Mouse (Mus musculus) kidney, embryonic 14.5 days (tissue): ENCODE measurements at regions not wholly inside any gene's neighbourhood (a gene's known extent, or its start where the extent isn't known, plus 50 kb on each side); places are given as distances from the start of the nearest gene placed in this dataset.

ENCODE experiments used
- ATAC-seq: fragments of 200-750 bp; cut with Nextera tagmentation; 2 replicates; pipeline ENCODE4 v1.8.0; 2017; ENCODE audit warnings: moderate number of reproducible peaks, mild to moderate bottlenecking, moderate TSS enrichment, moderate library complexity; ENCODE audit not compliant: low FRiP score, low TSS enrichment
- H3K27ac ChIP-seq: fragments of 300-500 bp; sonication (generic); 2 replicates; pipeline ENCODE4 v1.5.1; 2014; ENCODE audit warnings: low read depth, mild to moderate bottlenecking, low read length, moderate library complexity, mixed read lengths
- H3K27me3 ChIP-seq: fragments of 300-500 bp; sonication (generic); 2 replicates; pipeline ENCODE4 v1.6.1; 2014; ENCODE audit warnings: mild to moderate bottlenecking, low read length; ENCODE audit not compliant: control insufficient read depth, insufficient read depth
- H3K36me3 ChIP-seq: fragments of 300-500 bp; sonication (generic); 2 replicates; pipeline ENCODE4 v1.6.1; 2014; ENCODE audit warnings: low read length, mixed read lengths; ENCODE audit not compliant: control insufficient read depth, insufficient read depth
- H3K4me1 ChIP-seq: fragments of 300-500 bp; sonication (generic); 2 replicates; pipeline ENCODE4 v1.6.1; 2014; ENCODE audit warnings: low read length, mixed read lengths; ENCODE audit not compliant: control insufficient read depth, insufficient read depth
- H3K4me2 ChIP-seq: fragments of 300-500 bp; sonication (generic); replicated peaks from 2 replicates; pipeline ENCODE4 v1.6.1; 2014; ENCODE audit warnings: low read depth, mild to moderate bottlenecking, low read length
- H3K4me3 ChIP-seq: fragments of 300-500 bp; sonication (generic); 2 replicates; pipeline ENCODE4 v1.5.1; 2014; ENCODE audit warnings: mild to moderate bottlenecking, low read length
- H3K9ac ChIP-seq: fragments of 300-500 bp; sonication (generic); 2 replicates; pipeline ENCODE4 v1.6.1; 2014; ENCODE audit warnings: low read depth, mild to moderate bottlenecking, low read length, moderate library complexity
- H3K9me3 ChIP-seq: fragments of 300-500 bp; sonication (generic); 2 replicates; pipeline ENCODE4 v1.6.1; 2016; ENCODE audit warnings: low read length; ENCODE audit not compliant: control insufficient read depth
- WGBS: fragments of 180-500 bp; shearing (Covaris S2); extraction: QIAGEN DNeasy Blood & Tissue Kit; methylation state at CpG from one replicate; pipeline ENCODE4 v1.1.7; 2014; 5-methylcytosine and 5-hydroxymethylcytosine counted together

DNA sequence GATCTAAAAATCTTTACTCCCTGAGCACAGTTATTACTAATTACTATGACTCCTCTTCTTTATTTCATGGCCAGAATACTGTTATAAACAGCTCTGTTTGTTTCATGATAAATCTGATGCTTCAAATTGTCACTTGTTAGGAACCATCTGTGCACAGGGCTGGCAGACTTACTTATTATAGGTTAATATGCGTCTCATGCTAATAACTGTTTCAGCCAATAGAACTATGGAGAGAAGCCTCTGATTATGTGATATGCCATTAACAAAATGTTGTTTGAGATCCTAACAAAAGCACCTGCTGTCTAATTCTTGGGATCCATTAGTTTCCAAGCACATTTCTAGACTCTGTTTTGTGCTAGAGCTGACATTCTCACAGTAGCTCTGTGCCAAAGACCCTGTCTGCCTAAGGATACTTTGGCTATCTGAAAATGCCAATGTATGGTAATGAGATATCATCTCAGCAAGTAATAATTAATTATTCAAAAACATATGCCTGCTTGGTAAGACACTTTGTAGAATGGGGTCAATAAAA is 318.1 kb downstream of the Grb14 start:
- 96% methylated on average over 1 of the region's 1 CpGs for WGBS
- Histone ChIP-seq H3K4me2 (no peak overlapping the region), H3K4me1 (no peaks in the 10 kb centered on the region), H3K27me3 (no peaks in the 10 kb centered on the region), H3K4me3 (no peak overlapping the region), H3K9ac (no peak overlapping the region), H3K27ac (no peak overlapping the region), H3K9me3 (no peaks in the 10 kb centered on the region), H3K36me3 (no peaks in the 10 kb centered on the region)
- no peak for ATAC-seq

DNA sequence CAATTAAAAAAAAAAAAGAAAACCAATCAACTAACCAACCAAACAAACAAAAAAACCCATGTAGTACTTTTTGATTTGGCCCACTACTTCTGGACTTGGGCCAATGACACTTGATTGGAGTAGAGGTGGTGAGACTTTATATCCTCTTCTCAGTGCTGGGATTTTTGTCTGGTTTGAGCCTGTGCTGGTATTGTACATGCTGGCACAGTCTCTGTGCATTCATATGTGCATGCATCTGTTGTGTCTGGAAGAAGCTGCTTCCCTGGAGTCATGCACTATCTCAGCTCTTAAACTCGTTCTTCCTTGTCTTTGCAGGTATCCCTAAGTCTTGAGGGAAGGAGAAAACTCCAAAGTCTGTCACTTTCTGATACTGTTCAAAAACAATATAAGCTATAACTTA is 328.8 kb downstream of the Grb14 start:
- Histone ChIP-seq H3K36me3 (no peaks in the 10 kb centered on the region), H3K27ac (no peak overlapping the region), H3K9me3 (no peaks in the 10 kb centered on the region), H3K9ac (no peak overlapping the region), H3K27me3 (no peaks in the 10 kb centered on the region), H3K4me2 (no peak overlapping the region), H3K4me3 (no peak overlapping the region), H3K4me1 (no peaks in the 10 kb centered on the region)
- 76% methylated on average over 1 of the region's 1 CpGs for WGBS
- ATAC-seq, result no peak

DNA sequence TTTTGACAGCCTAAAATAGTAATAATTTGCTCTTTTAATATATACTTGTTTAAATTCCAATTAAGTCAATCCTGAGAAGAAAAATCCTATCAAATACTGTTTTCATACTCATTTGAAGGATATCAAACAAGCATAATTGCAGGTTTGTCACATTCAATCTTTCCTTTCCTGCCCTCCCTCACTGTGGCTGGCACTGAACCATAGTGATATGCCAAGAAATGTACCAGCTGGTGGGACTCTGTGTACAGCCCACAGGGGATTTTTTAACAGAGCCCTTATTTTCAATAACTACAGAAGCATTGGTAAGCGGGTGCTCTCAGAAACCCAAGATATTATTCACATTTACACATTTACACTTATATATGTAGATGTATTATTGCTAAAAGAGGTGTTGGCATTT is 333.3 kb downstream of the Grb14 start:
- 93% methylated on average over 1 of the region's 1 CpGs for whole genome bisulfite sequencing
- ATAC-seq, result no peak
- no peaks in the 10 kb centered on the region for H3K4me1 ChIP-seq

DNA sequence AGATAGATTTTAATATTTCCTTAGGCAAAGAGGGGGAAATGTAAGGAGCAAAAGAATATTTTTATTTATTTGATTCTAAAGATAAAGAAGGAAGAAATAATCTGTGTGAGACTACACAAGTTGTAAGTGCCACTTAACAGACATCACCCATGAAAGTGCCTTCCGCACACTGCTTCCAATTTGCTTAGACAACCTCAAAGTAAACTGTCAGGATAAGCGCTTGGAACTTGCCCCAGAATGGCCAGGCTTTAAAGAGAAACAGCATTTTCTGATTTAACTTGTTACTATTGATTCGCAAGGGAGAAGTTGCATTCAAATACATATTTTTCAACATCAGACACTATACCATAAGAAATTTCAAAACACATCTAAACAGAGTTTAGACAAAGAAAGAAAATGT is 333.8 kb downstream of the Grb14 start:
- Histone ChIP-seq H3K4me3 (no peak overlapping the region), H3K27me3 (no peaks in the 10 kb centered on the region), H3K4me1 (no peaks in the 10 kb centered on the region), H3K36me3 (no peaks in the 10 kb centered on the region), H3K27ac (no peak overlapping the region), H3K4me2 (no peak overlapping the region), H3K9ac (no peak overlapping the region), H3K9me3 (no peaks in the 10 kb centered on the region)
- 91% methylated on average over 3 of the region's 3 CpGs for WGBS
- no peak for ATAC-seq

More for the DNA sequence above, 333.3 kb downstream of the Grb14 start:
- Histone ChIP-seq H3K9ac (no peak overlapping the region), H3K4me2 (no peak overlapping the region), H3K27ac (no peak overlapping the region), H3K4me3 (no peak overlapping the region), H3K36me3 (no peaks in the 10 kb centered on the region), H3K27me3 (no peaks in the 10 kb centered on the region), H3K9me3 (no peaks in the 10 kb centered on the region)

DNA sequence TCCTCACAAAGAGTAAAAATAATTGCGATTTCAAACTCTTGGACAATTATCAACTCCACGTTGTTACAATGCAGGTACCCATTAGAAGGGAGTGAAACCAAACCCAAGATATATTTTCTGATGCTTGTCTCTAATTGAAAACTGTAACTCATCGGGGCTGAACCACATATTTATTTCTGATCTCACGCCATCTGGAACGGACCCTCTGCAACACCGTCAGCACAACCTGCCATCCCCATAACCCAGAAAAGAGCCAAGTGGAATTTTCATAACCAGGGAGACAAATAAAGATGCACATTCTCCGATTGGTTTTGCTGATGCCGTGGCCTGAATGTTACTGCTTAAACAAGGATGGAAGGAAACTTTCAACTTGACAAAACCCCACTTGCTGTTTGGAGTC is 338.0 kb downstream of the Grb14 start:
- WGBS, result 75% methylated on average over 8 of the region's 8 CpGs
- no peak overlapping the region for H3K4me3 ChIP-seq
- no peaks in the 10 kb centered on the region for H3K4me1 ChIP-seq
- no peaks in the 10 kb centered on the region for H3K36me3 ChIP-seq
- H3K27me3 ChIP-seq, result no peaks in the 10 kb centered on the region
- H3K9me3 ChIP-seq, result no peaks in the 10 kb centered on the region
- no peak overlapping the region for H3K9ac ChIP-seq
- no peak for ATAC-seq
- H3K27ac ChIP-seq, result no peak overlapping the region
- no peak overlapping the region for H3K4me2 ChIP-seq

DNA sequence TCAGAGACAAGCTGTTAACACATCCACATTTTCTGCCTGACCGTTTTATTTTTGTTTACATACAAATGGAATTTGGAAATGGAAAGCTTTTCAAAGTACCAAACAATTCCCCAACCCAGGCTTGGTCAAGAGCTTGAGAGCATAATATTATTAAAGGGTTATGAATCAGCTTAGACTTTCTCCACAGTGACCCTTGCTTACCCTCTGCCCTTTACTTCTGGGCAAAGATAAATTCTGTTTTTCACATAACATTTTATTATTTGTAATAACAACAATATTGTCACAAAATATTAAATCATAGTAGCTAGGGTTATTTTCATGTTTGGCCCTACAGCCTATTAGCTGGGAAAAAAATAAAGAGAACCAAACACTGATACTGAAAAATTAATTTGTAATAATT is 375.2 kb downstream of the Grb14 start:
- Histone ChIP-seq H3K9me3 (no peaks in the 10 kb centered on the region), H3K27ac (no peak overlapping the region)

DNA sequence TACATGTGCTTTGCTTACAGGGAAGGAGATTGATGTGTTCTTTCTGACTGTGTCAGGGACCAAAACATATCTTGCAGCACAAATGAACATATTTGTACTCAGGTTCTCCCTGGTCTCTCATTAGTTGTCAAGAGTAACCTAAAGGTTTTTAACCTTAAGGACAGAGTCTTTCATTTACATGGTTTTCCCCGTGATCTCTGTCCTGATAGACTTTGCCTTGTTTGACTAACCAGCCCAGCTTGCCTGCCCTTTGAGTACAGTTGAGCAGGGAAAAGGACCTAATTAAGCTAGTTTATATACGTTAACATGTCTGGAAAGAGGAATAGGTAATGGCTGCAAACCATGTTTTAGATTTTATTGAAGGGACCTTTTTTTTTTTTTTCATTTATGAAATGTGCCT is 407.9 kb downstream of the Grb14 start:
- 85% methylated on average over 2 of the region's 2 CpGs for WGBS
- ATAC-seq, result no peak
- Histone ChIP-seq H3K4me2 (no peak overlapping the region), H3K4me1 (no peaks in the 10 kb centered on the region), H3K9me3 (no peaks in the 10 kb centered on the region), H3K9ac (no peak overlapping the region), H3K27me3 (no peaks in the 10 kb centered on the region), H3K36me3 (no peaks in the 10 kb centered on the region), H3K27ac (no peak overlapping the region), H3K4me3 (no peak overlapping the region)

More for the DNA sequence above, 375.2 kb downstream of the Grb14 start:
- no peak overlapping the region for H3K4me2 ChIP-seq
- H3K4me1 ChIP-seq, result no peaks in the 10 kb centered on the region
- no peaks in the 10 kb centered on the region for H3K27me3 ChIP-seq
- H3K36me3 ChIP-seq, result no peaks in the 10 kb centered on the region
- H3K4me3 ChIP-seq, result no peak overlapping the region
- no peak for ATAC-seq
- WGBS, result 61% methylated on average over 1 of the region's 1 CpGs
- no peak overlapping the region for H3K9ac ChIP-seq

DNA sequence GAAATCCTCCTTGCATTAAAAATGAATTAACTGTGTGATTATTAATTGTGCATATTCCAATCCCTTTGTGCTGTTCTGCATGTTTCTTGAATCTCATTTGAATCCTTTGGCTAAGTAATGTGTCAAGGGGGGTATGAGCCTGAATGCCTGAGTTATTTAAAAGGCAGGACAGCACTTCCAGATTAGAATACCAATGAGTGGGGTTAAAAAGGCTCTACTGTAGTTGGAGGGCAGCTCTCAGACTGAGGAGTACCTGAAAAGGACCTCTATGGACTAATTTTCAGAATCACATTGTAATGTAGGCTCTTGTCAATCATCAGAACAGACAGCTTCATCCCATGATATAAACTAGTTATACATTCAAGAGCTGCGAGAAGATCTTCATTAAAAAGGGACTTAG is 417.9 kb downstream of the Grb14 start:
- no peak for ATAC-seq
- no peaks in the 10 kb centered on the region for H3K4me1 ChIP-seq
- no peaks in the 10 kb centered on the region for H3K36me3 ChIP-seq
- H3K9ac ChIP-seq, result no peak overlapping the region
- H3K4me2 ChIP-seq, result no peak overlapping the region
- 89% methylated on average over 1 of the region's 1 CpGs for WGBS
- H3K27ac ChIP-seq, result no peak overlapping the region
- no peaks in the 10 kb centered on the region for H3K9me3 ChIP-seq
- no peak overlapping the region for H3K4me3 ChIP-seq
- H3K27me3 ChIP-seq, result no peaks in the 10 kb centered on the region

DNA sequence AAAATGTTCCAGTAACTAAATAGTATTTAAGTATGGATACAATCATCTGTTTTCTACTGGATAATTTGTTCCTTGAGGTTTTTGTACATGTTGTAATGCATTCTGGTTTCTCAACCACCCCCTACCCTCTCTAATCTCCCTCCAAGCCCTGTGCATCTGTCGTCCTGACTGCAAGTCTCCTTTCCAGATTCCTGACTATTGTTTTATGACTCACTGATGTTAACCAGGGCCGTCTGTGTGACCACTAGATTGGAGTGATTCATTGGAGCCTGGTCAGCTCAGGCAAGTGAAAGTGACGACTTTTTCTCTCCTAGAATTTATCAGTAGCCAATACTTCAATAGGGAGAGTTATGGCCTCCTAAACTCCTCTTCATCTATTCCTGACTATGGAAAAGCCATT is 442.5 kb downstream of the Grb14 start:
- Histone ChIP-seq H3K27me3 (no peaks in the 10 kb centered on the region), H3K36me3 (no peaks in the 10 kb centered on the region), H3K4me1 (no peaks in the 10 kb centered on the region), H3K27ac (no peak overlapping the region), H3K9me3 (no peaks in the 10 kb centered on the region), H3K4me3 (no peak overlapping the region), H3K4me2 (no peak overlapping the region), H3K9ac (no peak overlapping the region)
- no peak for ATAC-seq
- 18% methylated on average over 3 of the region's 3 CpGs for WGBS

DNA sequence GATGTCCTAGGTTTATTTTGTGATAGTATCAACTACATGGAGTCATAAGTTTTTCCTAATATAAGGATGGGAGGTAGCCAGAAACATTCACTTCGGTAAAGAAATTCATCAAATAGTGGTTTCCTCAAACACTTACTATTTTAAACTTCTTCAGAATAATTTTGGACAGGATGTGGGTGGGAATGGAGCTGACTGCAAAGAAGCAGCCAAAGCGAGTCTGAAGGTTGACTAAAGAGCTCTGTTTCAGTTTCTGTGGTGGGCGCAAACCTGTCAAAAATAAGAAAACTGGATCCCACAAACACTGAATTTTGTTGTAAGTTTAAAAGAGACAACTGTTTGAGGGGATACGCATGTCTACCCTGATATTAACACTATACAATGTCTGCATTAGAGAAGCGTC is 438.2 kb upstream of the Fign start:
- no peak for ATAC-seq
- Histone ChIP-seq H3K27me3 (no peaks in the 10 kb centered on the region), H3K9ac (no peak overlapping the region), H3K36me3 (no peaks in the 10 kb centered on the region), H3K9me3 (no peaks in the 10 kb centered on the region), H3K4me3 (no peak overlapping the region), H3K4me2 (no peak overlapping the region), H3K4me1 (no peaks in the 10 kb centered on the region), H3K27ac (no peak overlapping the region)
- WGBS, result 85% methylated on average over 5 of the region's 5 CpGs
